In the genomic region with DNA sequence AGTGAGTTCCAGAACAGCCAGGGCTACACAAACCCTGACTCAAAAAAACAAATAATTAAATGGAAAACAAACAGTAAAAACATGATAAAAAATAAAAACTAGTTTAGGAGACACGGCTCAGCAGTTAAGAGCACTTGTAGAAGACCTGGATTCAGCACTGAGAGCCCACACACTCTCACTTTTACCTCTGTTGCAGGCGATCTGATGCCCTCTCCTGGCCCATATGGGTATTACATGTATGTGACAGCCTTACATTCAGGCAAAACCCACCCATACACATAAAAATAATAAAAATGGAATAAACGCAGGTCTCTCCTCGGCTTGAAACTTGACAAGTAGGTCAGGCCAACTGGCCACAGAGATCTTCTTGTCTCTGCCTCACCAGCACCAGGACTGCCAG, we compare ENCODE assay signal across 8 mouse cellular contexts. TPM values are rescaled to one million over a fixed set of nuclear protein-coding genes. Genes with fewer than 3 reads are reported as not detected.
DNase-seq lines count a peak whose midpoint lies in the region; ATAC-seq and TF ChIP-seq lines count a peak whose summit lies in the region.
"Had no signal": no experiment of that assay in that cellular context is flagged by ENCODE, and none has a peak within 500 bp of the region (broad histone marks: within the 10 kb centered on the region; RNA-seq: fewer than 3 reads in every experiment).

No protein-coding gene starts in this region.

- no peaks in the 10 kb centered on the region for H3K9me3 ChIP-seq in forebrain, embryonic 11.5 days (ENCODE audit: control insufficient read depth, low read length)

- no peak overlapping the region for H3K27ac ChIP-seq in forebrain, embryonic 11.5 days (ENCODE audit: low read depth, low read length)
- H3K27ac ChIP-seq in layer of hippocampus, adult 2 months: no peak overlapping the region

- WGBS in forebrain, embryonic 11.5 days: 13% methylated on average over 4 of the region's 4 CpGs

- no peak overlapping the region for H3K4me2 ChIP-seq in forebrain, embryonic 11.5 days (ENCODE audit: low read depth, low read length, severe bottlenecking)

- H3K4me3 ChIP-seq in forebrain, embryonic 11.5 days (ENCODE audit: low read depth, low read length): no peak overlapping the region
- no peak overlapping the region for H3K4me3 ChIP-seq in layer of hippocampus, adult 2 months

- ATAC-seq in Patski: peak; percentile 49
- 0 out of 2 replicates have a peak, but pooled peaks have one; percentile 61 for ATAC-seq in forebrain, embryonic 11.5 days (replicated peaks; ENCODE audit: low FRiP score)
- ATAC-seq in hematopoietic stem cell, adult 5-6 weeks (replicated peaks in 1 of 2; ENCODE audit: insufficient read depth in 1 of 2, low FRiP score in 2 of 2, low TSS enrichment in 1 of 2, low read depth in 1 of 2, poor library complexity in 2 of 2, severe bottlenecking in 2 of 2): peak; percentile 80 to 88

- no peak for DNase-seq in Patski (ENCODE audit: low read depth, low spot score)
- DNase-seq in c-Kit-positive CD71-negative TER-119-negative erythroid progenitor cells, embryonic 14.5 days (ENCODE audit: low read depth): peak; percentile 85
- peak; percentile 80 for DNase-seq in forebrain, embryonic 11.5 days (ENCODE audit: low spot score)
- DNase-seq in layer of hippocampus, adult 2 months (ENCODE audit: low spot score in 2 of 2): peak; percentile 72 to 90
- peak; percentile 85 for DNase-seq in lung, postnatal 14 days
- DNase-seq in right cerebral cortex, adult 2 months (ENCODE audit: low spot score in 2 of 2): peak; percentile 86 to 91

- in situ Hi-C loops in Patski (cut with MboI; ENCODE audit: low pct_unique_long_range_greater_than_20kb): no loop called here

- H3K27me3 ChIP-seq in Patski: no peaks in the 10 kb centered on the region
- H3K27me3 ChIP-seq in forebrain, embryonic 11.5 days (ENCODE audit: control insufficient read depth, insufficient read depth, low read length): peaks cover 2% of the 10 kb centered on the region; the same call in 1 of the 2 replicates

- POLR2A ChIA-PET in Patski (lab: Charles Lee): interaction anchor here (1.2 to 1.3 kb wide), 2 partner anchors 13 to 139 kb away, joined by 3 to 4 read pairs; no protein-coding TSS in a partner anchor

- CTCF ChIA-PET in Patski (lab: Charles Lee): interaction anchor here (0.7 to 2.6 kb wide), 11 partner anchors 10 to 135 kb away, joined by 3 to 13 read pairs (median 4); a partner anchor contains a TSS

- no peaks in the 10 kb centered on the region for H3K4me1 ChIP-seq in forebrain, embryonic 11.5 days (replicated peaks; ENCODE audit: control insufficient read depth, insufficient read depth, low read length)

- peak; percentile 84 for TF ChIP-seq CTCF in Patski (IDR thresholded peaks at IDR 0.05)
- TF ChIP-seq CTCF in layer of hippocampus, adult 2 months (conservative IDR thresholded peaks at IDR 0.05): peak; percentile 97

- H3K36me3 ChIP-seq in forebrain, embryonic 11.5 days (ENCODE audit: control insufficient read depth, insufficient read depth, low read length): no peaks in the 10 kb centered on the region

- no peak overlapping the region for H3K9ac ChIP-seq in forebrain, embryonic 11.5 days (ENCODE audit: low read length)

RNA-seq across cellular contexts. Expression of a gene that starts 10.3 kb away (rescaled TPM):
- polyA plus RNA-seq in Patski (2021): not detected
- polyA plus RNA-seq in forebrain, embryonic 11.5 days (2014; fragmentation: Nextera tagmentation; extraction: Ambion mirVana): 0.47 TPM in 1 of 2 replicates, not detected in the other
- total RNA-seq in hematopoietic stem cell, adult 5-6 weeks (2017): not detected in 2 replicates
- total RNA-seq in layer of hippocampus, adult 2 months (2021): 1 to 10 TPM in 1 of 2 experiments, not detected in 1; 1.7 TPM
- polyA plus RNA-seq: liver, embryonic 16.5 days had no signal

RNA-seq across cellular contexts. Expression of a gene that starts 12.2 kb away (rescaled TPM):
- 503 TPM for polyA plus RNA-seq in Patski (2021)
- polyA plus RNA-seq in forebrain, embryonic 11.5 days (2014; fragmentation: Nextera tagmentation; extraction: Ambion mirVana): 833 and 855 TPM in 2 replicates
- 1,107 and 1,206 TPM in 2 replicates for total RNA-seq in hematopoietic stem cell, adult 5-6 weeks (2017)
- 100 to 1,000 TPM; 272 to 300 TPM for total RNA-seq in layer of hippocampus, adult 2 months (2021)

RNA-seq across cellular contexts. Expression of a gene that starts 39.1 kb away (rescaled TPM):
- polyA plus RNA-seq in Patski (2021): 801 TPM
- 235 and 248 TPM in 2 replicates for polyA plus RNA-seq in forebrain, embryonic 11.5 days (2014; fragmentation: Nextera tagmentation; extraction: Ambion mirVana)
- total RNA-seq in hematopoietic stem cell, adult 5-6 weeks (2017): 717 and 931 TPM in 2 replicates
- 100 to 1,000 TPM; 365 to 415 TPM for total RNA-seq in layer of hippocampus, adult 2 months (2021)
